Mouse (Mus musculus) embryonic fibroblast, embryonic 13.5 days (primary cell): ENCODE data around the gene Gm17606.

Experiments used
- CTCF ChIP-seq: IDR thresholded peaks from 2 replicates; pipeline ENCODE4 v1.5.1; 2011; ENCODE audit warnings: mild to moderate bottlenecking, control low read depth, low read length, moderate library complexity, borderline replicate concordance; ENCODE audit not compliant: insufficient read depth
- POLR2A ChIP-seq: IDR thresholded peaks from 2 replicates; pipeline ENCODE4 v1.6.1; 2011; ENCODE audit warnings: low read depth, mild to moderate bottlenecking, control low read depth, low read length, moderate library complexity

- TF ChIP-seq CTCF = peak; percentile 29; the same call in 1 of the 2 replicates
- no peak for TF ChIP-seq POLR2A
These were observed 28.6 kb downstream of the Gm17606 start for GRCm38 (mm10) chr14:54669381-54669780.
